Mouse (Mus musculus) cerebellum, adult 18-20 months (tissue): Measurements from ENCODE around the gene Cdk15.

Source experiments
- DNase-seq, 2 experiments: peaks; one replicate each; pipeline ENCODE4 v3.0.0; 2021

Gene Cdk15

GRCm38 (mm10) chr1:59256751-59257231 is at the start of gene Cdk15:
Cdk15 (plus strand) TSS chr1:59256906.
- no peak for DNase-seq

- no peak for DNase-seq
Observed at GRCm38 (mm10) chr1:59208331-59208730, 48.4 kb upstream of the Cdk15 start.

GRCm38 (mm10) chr1:59211651-59212050 is 45.1 kb upstream of the Cdk15 start:
- DNase-seq, result no peak

- DNase-seq, result no peak
Observed at GRCm38 (mm10) chr1:59212076-59212779, 44.5 kb upstream of the Cdk15 start.

GRCm38 (mm10) chr1:59212951-59213350 is 43.8 kb upstream of the Cdk15 start:
- no peak for DNase-seq

GRCm38 (mm10) chr1:59215446-59215845 is 41.3 kb upstream of the Cdk15 start:
- peak; percentile 85 to 91 for DNase-seq

- no peak for DNase-seq
Observed at GRCm38 (mm10) chr1:59220371-59220770, 36.3 kb upstream of the Cdk15 start.

GRCm38 (mm10) chr1:59221591-59221990 is 35.1 kb upstream of the Cdk15 start:
- no peak for DNase-seq

- peak; percentile 72 to 83 for DNase-seq
Observed at GRCm38 (mm10) chr1:59222101-59222825, 34.4 kb upstream of the Cdk15 start.

- peak in 1 of 2 experiments; percentile 32 for DNase-seq
Observed at GRCm38 (mm10) chr1:59228552-59228951, 28.2 kb upstream of the Cdk15 start.

- peak; percentile 71 to 83 for DNase-seq
Observed at GRCm38 (mm10) chr1:59229187-59229586, 27.5 kb upstream of the Cdk15 start.

GRCm38 (mm10) chr1:59236856-59237441 is 19.8 kb upstream of the Cdk15 start, which contains the start of gene Als2:
Als2 (minus strand) TSS chr1:59237231.
- peak; percentile 97 to 98 for DNase-seq

- peak; percentile 86 for DNase-seq
Observed at GRCm38 (mm10) chr1:59237614-59238211, 19.0 kb upstream of the Cdk15 start.

GRCm38 (mm10) chr1:59243770-59244169 is 12.9 kb upstream of the Cdk15 start:
- no peak for DNase-seq

- DNase-seq, result peak; percentile 76 to 81
Observed at GRCm38 (mm10) chr1:59247602-59248001, 9.1 kb upstream of the Cdk15 start.

- peak; percentile 57 to 73 for DNase-seq
Observed at GRCm38 (mm10) chr1:59252762-59253161, 3.9 kb upstream of the Cdk15 start.

- DNase-seq, result peak; percentile 21 to 43
Observed at GRCm38 (mm10) chr1:59253301-59253909, 3.3 kb upstream of the Cdk15 start.

- no peak for DNase-seq
Observed at GRCm38 (mm10) chr1:59257736-59258135, 1.0 kb downstream of the Cdk15 start.

- DNase-seq, result no peak
Observed at GRCm38 (mm10) chr1:59268931-59269330, 12.2 kb downstream of the Cdk15 start.

- no peak for DNase-seq
Observed at GRCm38 (mm10) chr1:59269466-59269865, 12.8 kb downstream of the Cdk15 start.

GRCm38 (mm10) chr1:59269951-59270689 is 13.4 kb downstream of the Cdk15 start:
- DNase-seq, result no peak

GRCm38 (mm10) chr1:59272189-59272588 is 15.5 kb downstream of the Cdk15 start:
- no peak for DNase-seq
